Mouse (Mus musculus) erythroblast, embryonic 14.5 days (primary cell): ENCODE results near the gene Cdk17.

Experiments used
- GATA1 ChIP-seq: IDR thresholded peaks from 2 replicates; pipeline ENCODE4 v1.6.1; 2012; ENCODE audit warnings: low read length, inconsistent platforms, mixed read lengths
- TAL1 ChIP-seq: IDR thresholded peaks from 3 replicates; pipeline ENCODE4 v1.6.1; 2012; ENCODE audit warnings: low read length, inconsistent platforms, mixed read lengths

DNA sequence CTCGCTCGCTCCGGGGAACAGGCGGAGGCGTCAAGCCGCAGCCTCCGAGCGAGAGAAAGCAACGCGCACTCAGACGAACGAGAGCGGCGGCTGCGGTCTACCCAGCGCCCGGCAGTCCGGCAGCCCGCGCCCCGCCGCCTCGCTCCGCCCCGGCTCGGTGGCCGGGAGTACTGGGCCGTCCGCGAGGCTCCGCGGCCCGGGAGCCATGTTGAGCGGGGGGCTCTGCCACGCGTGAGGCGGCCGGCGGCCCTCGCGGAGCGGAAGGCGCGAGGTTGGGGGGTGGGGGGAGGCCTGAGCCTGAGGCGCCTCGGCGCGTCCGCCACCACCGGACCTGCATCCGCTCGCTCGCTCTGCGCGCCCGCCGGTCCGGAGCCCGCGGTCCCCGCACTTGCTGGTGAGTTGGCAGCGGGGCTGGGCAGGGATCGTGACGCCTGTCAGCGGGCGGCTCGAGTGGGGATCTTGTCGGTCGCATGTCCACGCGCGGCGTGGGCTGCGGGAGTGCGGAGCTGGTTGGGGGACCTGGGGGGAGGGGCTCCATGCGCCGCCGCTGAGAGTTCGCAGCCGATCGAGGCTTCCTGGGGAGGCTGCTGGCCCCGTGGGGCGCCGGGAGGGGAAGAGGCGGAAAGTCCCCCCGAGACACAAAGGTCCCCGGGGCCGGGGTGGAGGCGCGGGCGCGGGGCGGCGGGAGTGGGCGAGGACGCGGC, at the start of gene Cdk17:
- TF ChIP-seq GATA1 (no peak), TAL1 (no peak)
